Mouse (Mus musculus): ENCODE data around the gene Anxa2. TPM values are rescaled to one million over a fixed set of nuclear protein-coding genes. Genes with fewer than 3 reads are reported as not detected.

The Anxa2 gene
- total RNA-seq (2023), result 1 to 10 TPM; 4.1 to 9.1 TPM

GRCm38 (mm10) chr9:69453066-69453900 lies at the start of gene Anxa2:
Anxa2 (plus strand) TSS chr9:69453620.

Other genes starting within 250 kb of the Anxa2 start
- gene Ice2, start 55.7 kb upstream of the Anxa2 start, total RNA-seq (2023), result 10 to 100 TPM; 29.2 to 31.7 TPM